Mouse (Mus musculus): ENCODE data around the gene Nkain1.

The Nkain1 gene

GRCm38 (mm10) chr4:130574048-130574413 lies at the start of gene Nkain1:
TSS of gene Nkain1 (minus strand) at chr4:130574173.
- DNase-seq (ENCODE audit: low spot score): no peak

GRCm38 (mm10) chr4:130578734-130579274 lies 4.8 kb upstream of the Nkain1 start:
- no peak for DNase-seq (ENCODE audit: low spot score)

- DNase-seq (ENCODE audit: low spot score): no peak
Observed at GRCm38 (mm10) chr4:130577081-130577480, 3.1 kb upstream of the Nkain1 start.

GRCm38 (mm10) chr4:130576247-130576931 lies 2.4 kb upstream of the Nkain1 start:
- DNase-seq (ENCODE audit: low spot score): no peak

- no peak for DNase-seq (ENCODE audit: low spot score)
Observed at GRCm38 (mm10) chr4:130575533-130575932, 1.6 kb upstream of the Nkain1 start.

- no peak for DNase-seq (ENCODE audit: low spot score)
Observed at GRCm38 (mm10) chr4:130574861-130575460, 988 bp upstream of the Nkain1 start.

- no peak for DNase-seq (ENCODE audit: low spot score)
Observed at GRCm38 (mm10) chr4:130573351-130574047, 474 bp downstream of the Nkain1 start.

GRCm38 (mm10) chr4:130573012-130573350 lies 992 bp downstream of the Nkain1 start:
- DNase-seq (ENCODE audit: low spot score): no peak

- no peak for DNase-seq (ENCODE audit: low spot score)
Observed at GRCm38 (mm10) chr4:130572545-130572944, 1.4 kb downstream of the Nkain1 start.

- DNase-seq (ENCODE audit: low spot score): no peak
Observed at GRCm38 (mm10) chr4:130570941-130571720, 2.8 kb downstream of the Nkain1 start.

- no peak for DNase-seq (ENCODE audit: low spot score)
Observed at GRCm38 (mm10) chr4:130568043-130568978, 5.7 kb downstream of the Nkain1 start.

GRCm38 (mm10) chr4:130563820-130564219 lies 10.2 kb downstream of the Nkain1 start:
- DNase-seq (ENCODE audit: low spot score): no peak

GRCm38 (mm10) chr4:130563260-130563756 lies 10.7 kb downstream of the Nkain1 start:
- DNase-seq (ENCODE audit: low spot score): no peak

GRCm38 (mm10) chr4:130560576-130561310 lies 13.2 kb downstream of the Nkain1 start:
- DNase-seq (ENCODE audit: low spot score): no peak

GRCm38 (mm10) chr4:130559220-130559619 lies 14.8 kb downstream of the Nkain1 start:
- no peak for DNase-seq (ENCODE audit: low spot score)

GRCm38 (mm10) chr4:130557852-130558251 lies 16.1 kb downstream of the Nkain1 start:
- DNase-seq (ENCODE audit: low spot score): no peak

- DNase-seq (ENCODE audit: low spot score): no peak
Observed at GRCm38 (mm10) chr4:130556992-130557391, 17.0 kb downstream of the Nkain1 start.

- no peak for DNase-seq (ENCODE audit: low spot score)
Observed at GRCm38 (mm10) chr4:130556224-130556623, 17.7 kb downstream of the Nkain1 start.

GRCm38 (mm10) chr4:130553121-130553448 lies 20.9 kb downstream of the Nkain1 start:
- DNase-seq (ENCODE audit: low spot score): no peak

Data from layer of hippocampus, adult 9-10 months (tissue).